ENCODE assay signal across 16 mouse cellular contexts in genomic region chr3:52797164-52797563, GRCm38 (mm10).
"Had no signal": no experiment of that assay in that cellular context is flagged by ENCODE, and none has a peak within 500 bp of the region (broad histone marks: within the 10 kb centered on the region; RNA-seq: fewer than 3 reads in every experiment).

No protein-coding gene starts in this region.

- H3K4me3 ChIP-seq: intestine, embryonic 15.5 days; kidney, embryonic 15.5 days; limb, embryonic 10.5 days; limb, embryonic 13.5 days; lung, embryonic 15.5 days; midbrain, embryonic 12.5 days; midbrain, embryonic 15.5 days; neural tube, embryonic 13.5 days had no signal

- H3K4me1 ChIP-seq: intestine, embryonic 15.5 days; kidney, embryonic 15.5 days; lung, embryonic 15.5 days; midbrain, embryonic 12.5 days; midbrain, embryonic 15.5 days; neural tube, embryonic 13.5 days had no signal

- H3K27ac ChIP-seq: intestine, embryonic 15.5 days; kidney, embryonic 15.5 days; limb, embryonic 10.5 days; limb, embryonic 13.5 days; lung, embryonic 15.5 days; midbrain, embryonic 12.5 days; midbrain, embryonic 15.5 days; neural tube, embryonic 13.5 days had no signal

- H3K27me3 ChIP-seq: intestine, embryonic 15.5 days; kidney, embryonic 15.5 days; limb, embryonic 13.5 days; lung, embryonic 15.5 days; midbrain, embryonic 12.5 days; midbrain, embryonic 15.5 days; neural tube, embryonic 13.5 days had no signal

- H3K4me2 ChIP-seq: intestine, embryonic 15.5 days; kidney, embryonic 15.5 days; lung, embryonic 15.5 days; midbrain, embryonic 12.5 days; midbrain, embryonic 15.5 days; neural tube, embryonic 13.5 days had no signal

- H3K9ac ChIP-seq: intestine, embryonic 15.5 days; kidney, embryonic 15.5 days; limb, embryonic 13.5 days; lung, embryonic 15.5 days; midbrain, embryonic 12.5 days; midbrain, embryonic 15.5 days; neural tube, embryonic 13.5 days had no signal

- ATAC-seq: intestine, embryonic 15.5 days; midbrain, embryonic 15.5 days had no signal

- H3K36me3 ChIP-seq: intestine, embryonic 15.5 days; kidney, embryonic 15.5 days; limb, embryonic 10.5 days; limb, embryonic 13.5 days; lung, embryonic 15.5 days; midbrain, embryonic 12.5 days; midbrain, embryonic 15.5 days; neural tube, embryonic 13.5 days had no signal

- H3K9me3 ChIP-seq: intestine, embryonic 15.5 days; kidney, embryonic 15.5 days; limb, embryonic 10.5 days; limb, embryonic 13.5 days; lung, embryonic 15.5 days; midbrain, embryonic 12.5 days; midbrain, embryonic 15.5 days; neural tube, embryonic 13.5 days had no signal

- DNase-seq: kidney, adult 11 months; kidney, adult 8-10 months; lung, adult 18-20 months; lung, postnatal 10 days; lung, postnatal 36 days; right cerebral cortex, postnatal 25 days; thymus, adult 18-20 months; thymus, postnatal 36 days had no signal
